Mouse (Mus musculus): ENCODE results near the gene Atp1b3.

GRCm38 (mm10) chr9:96398165-96398564 is 33.9 kb upstream of the Atp1b3 start:
- TF ChIP-seq CTCF (IDR thresholded peaks at IDR 0.05; ENCODE audit: low read depth) (no peak), EP300 (IDR thresholded peaks at IDR 0.05; ENCODE audit: low read depth) (no peak)

Measured in liver, embryonic 14.5 days (tissue).